Mouse (Mus musculus) T-helper 2 cell (primary cell): Measurements from ENCODE around the gene Samd4b.
"Not testable (repeated sequence)": the region's sequence is repeated elsewhere in the genome, so short reads cannot be mapped to it uniquely, and the experiment has no call there.

Source experiments
- in situ Hi-C: fragments of 300-600 bp; cut with MboI, MseI; formaldehyde crosslinking; loops from one replicate; pipeline ENCODE4 v1.15.1; 2025; ENCODE audit warnings: high pct_unique_total_duplicates

Gene Samd4b

DNA sequence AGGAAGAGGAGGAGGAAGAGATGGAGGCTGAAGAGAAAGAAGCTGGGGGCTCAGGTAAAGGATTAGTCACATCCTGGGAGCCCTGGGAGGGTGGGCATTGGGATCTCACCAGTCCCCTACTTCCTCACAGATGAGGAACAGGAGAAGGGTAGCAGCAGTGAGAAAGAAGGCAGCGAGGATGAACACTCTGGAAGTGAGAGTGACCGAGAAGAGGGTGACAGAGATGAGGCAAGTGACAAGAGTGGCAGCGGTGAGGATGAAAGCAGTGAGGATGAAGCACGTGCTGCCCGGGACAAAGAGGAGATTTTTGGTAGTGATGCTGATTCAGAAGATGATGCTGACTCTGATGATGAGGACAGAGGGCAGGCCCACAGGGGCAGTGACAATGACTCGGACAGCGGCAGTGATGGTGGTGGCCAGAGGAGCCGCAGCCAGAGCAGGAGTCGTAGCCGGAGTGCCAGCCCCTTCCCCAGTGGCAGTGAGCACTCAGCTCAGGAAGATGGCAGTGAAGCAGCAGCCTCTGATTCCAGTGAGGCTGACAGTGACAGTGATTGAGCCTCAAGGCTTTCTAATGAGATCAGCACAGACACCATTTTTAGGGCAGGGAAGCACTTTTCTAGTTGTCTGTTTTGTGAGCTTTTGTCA is 199.1 kb downstream of the Samd4b start:
- in situ Hi-C loops, result loop anchor here (10.0 kb wide), 1 partner anchor 1926 kb away; the partner anchor contains the start of genes E130208F15Rik and Sdhaf1

DNA sequence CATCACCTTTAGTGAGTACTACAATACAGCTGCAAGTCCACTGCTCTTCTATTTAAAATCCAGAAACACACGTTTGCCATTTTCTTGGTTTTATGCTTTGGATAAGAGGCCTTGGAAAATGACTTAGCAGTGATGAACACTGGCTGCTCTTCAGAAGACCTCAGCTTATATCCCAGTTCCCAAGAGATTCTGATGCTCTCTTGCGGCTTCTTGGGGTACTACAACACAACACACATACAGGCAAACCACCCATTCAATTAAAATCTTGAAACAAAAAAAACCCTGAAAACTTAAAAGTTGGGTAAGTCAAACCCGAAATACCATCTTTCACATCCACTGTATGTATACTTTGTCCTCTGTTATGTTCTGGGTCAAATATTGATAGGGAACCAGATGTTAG is 199.9 kb downstream of the Samd4b start:
- in situ Hi-C loops, result loop anchor here (10.0 kb wide), 1 partner anchor 1927 kb away; the partner anchor contains the start of genes E130208F15Rik and Sdhaf1

DNA sequence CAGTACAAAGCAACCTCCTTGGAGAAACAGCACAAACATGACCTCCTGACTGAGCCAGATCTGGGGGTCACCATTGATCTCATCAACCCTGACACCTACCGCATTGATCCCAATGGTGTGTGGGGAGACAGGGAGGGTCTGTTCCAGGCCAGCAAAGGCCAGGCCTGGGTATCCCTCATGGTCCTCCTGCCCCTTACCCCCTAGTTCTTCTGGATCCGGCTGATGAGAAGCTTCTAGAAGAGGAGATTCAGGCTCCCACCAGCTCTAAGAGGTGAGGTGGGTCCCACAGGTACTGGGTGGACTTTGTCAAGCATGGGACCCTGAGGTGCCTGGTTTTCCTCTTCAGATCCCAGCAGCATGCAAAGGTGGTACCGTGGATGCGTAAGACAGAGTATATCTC is 202.5 kb downstream of the Samd4b start:
- in situ Hi-C loops, result loop anchor here (10.0 kb wide), 1 partner anchor 1929 kb away; the partner anchor contains the start of genes E130208F15Rik and Sdhaf1

DNA sequence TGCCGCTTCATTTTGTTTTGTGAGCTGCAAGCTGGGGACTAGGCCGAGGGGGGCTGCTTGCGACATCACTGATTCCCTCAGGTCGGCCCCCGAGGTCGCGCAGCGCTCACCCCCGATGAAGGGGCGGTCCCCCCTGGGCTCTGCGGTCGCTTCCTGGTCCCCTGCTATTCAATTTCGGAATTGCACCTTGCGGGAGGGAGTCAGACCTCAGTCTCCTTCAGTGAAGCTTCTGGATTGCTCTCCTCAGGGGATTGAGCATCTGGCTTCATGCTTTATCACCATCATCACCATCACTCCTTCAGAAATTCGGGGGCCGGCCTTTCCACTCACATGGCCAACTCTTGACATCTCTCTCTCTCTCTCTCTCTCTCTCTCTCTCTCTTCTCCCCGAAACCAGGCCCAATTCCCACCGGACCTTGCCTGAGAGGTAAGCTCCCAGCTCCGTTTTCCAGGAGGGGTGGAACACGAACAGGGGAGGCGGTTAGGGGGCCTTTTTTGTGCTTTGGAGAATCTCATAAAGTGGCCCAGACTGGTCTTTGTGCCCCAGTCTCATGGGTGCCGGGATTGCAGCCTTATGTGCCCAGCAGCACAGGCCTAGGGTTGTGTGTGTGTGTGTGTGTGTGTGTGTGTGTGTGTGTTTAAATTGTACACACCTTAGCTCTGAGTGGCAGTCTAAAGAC is 204.5 kb downstream of the Samd4b start:
- in situ Hi-C loops, result loop anchor here (10.0 kb wide), 1 partner anchor 1931 kb away; the partner anchor contains the start of genes E130208F15Rik and Sdhaf1

DNA sequence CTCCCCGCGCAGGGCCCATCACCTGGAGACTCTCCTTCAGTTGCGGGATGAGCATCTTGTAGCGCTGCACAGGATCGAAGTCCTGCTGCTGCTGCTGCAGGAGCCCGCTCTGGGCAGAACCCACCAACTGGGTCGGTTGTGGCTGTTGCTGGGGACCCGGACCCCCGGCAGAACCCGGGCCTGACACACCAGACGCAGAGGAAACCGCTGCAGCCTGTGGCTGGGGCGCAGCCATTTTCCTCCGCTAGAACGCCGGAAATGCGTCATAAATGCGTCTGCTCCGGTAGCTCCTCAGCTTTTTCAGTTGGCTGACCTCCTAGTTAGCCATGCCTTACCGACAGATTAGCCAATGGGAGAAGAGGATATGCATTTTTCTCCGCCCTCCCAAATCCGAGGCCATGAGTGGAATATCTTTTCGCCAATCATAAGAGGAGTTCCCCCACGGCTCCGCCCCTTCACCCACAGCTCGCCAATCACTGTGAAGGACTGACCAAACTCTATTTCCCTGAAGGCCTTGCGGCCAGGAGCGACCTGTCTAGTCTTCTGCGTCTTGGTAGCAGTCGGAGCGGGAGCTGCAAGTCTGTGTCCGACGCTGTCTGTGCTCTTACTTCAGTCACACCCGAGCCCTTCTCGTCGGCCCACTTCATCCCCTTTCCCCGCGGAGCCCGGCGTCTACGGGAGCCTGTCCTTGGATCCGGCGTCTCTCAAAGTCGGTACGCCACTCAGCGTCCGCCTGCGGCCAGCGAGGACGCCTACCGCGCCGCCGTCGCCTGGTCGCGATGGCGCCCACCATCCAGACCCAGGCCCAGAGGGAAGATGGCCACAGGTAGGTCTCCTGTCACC is 205.3 kb downstream of the Samd4b start, which contains the start of the genes Med29 and Paf1:
Med29 (minus strand) TSS at position 280 of the 843 bp plus-strand sequence.
Paf1 (plus strand) TSS at position 523 of the 843 bp plus-strand sequence.
- in situ Hi-C loops, result loop anchor here (10.0 kb wide), 1 partner anchor 1932 kb away; the partner anchor contains the start of genes E130208F15Rik and Sdhaf1

DNA sequence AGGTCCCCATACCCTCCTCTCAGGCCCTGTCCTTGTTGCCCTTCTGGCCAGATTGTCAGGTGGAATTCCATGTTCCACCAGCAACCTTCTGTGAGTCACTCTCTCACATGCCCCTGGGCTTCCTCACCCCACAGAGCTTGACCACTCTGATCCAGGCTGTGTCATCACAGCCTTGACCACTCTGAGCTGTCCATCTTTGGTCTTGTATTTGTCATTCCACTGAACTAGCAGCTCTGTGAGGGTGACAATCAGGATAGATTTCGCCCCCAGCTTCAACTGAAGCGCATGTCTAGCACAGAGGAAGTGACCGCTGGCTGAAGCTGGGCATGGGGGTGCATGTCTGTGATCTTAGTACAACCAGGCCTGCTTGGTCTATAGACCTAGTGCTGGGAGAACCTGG is 207.6 kb downstream of the Samd4b start:
- in situ Hi-C loops, result loop anchor here (10.0 kb wide), 1 partner anchor 1934 kb away; the partner anchor contains the start of genes E130208F15Rik and Sdhaf1

DNA sequence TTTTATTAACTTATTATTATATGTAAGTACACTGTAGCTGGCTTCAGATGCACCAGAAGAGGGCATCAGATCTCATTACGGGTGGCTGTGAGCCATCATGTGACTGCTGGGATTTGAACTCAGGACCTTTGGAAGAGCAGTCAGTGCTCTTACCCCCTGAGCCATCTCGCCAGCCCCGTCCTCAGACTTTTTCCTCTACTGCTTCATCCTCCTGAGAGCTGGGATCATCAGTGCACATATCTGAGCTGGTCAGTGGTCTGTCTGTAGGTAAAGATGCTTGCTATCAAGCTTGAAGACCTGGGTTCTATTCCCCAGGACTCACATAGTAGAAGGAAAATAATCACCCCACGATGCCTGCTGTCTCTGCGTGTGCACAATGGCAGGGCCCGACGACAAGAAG is 210.6 kb downstream of the Samd4b start:
- in situ Hi-C loops, result not testable (repeated sequence)

DNA sequence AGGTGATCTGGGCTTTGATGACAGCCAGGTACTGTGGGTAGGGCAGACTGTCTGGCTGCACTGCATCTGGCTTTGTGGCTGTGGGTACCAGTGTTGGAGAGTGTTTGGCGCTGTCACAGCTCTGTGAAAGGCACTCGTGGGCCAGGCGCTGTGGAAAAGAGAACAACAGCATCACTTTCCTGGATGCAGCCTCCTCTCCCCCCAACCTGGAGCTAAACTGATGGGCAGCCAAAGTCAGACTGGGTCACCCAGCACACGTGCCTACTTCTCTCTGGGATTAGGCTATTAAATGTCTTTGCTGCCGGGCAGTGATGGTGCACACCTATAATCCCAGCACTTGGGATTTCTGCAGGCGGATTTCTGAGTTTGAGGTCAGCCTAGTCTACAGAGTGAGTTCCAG is 211.1 kb downstream of the Samd4b start:
- in situ Hi-C loops, result not testable (repeated sequence)

DNA sequence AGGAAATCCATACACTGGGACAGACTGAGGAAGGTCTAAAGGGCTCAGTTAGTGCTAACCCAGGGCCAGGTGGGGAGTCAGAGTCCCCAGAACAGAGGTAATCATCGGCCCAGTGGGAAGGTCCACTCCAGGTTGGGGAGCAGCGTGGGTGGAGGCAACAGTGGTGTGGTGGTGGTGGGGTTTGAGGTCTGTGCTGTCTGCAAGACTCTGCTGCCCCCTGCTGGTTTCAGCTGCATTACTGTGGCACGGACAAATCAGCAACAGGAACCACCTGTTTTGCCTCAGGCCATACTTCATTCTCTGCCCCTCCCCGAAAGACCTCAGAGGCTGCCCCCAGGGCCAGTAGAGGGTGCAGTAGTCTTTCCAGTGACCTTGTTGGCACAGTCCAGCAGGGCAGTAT is 211.5 kb downstream of the Samd4b start:
- in situ Hi-C loops, result no loop called here

DNA sequence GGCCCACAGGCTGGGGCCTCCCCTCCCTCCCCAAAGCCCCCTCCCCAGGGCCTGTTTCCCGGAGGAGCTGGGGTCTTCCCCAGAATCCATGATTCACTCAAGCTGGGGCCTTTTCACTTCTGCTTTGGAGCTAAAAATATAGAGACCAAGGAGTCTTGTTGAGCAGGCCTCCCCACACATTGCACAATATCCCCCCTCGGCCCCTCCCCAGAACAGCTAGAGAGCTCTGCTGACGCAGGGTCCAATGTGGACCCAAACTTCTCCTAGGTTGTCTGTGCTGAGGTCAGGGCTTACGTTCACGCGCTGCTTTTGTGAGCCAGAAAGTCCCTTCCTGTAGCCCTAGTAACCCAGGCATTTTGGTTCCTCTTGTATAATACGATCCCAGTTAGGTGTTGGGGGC is 211.9 kb downstream of the Samd4b start:
- in situ Hi-C loops, result no loop called here

DNA sequence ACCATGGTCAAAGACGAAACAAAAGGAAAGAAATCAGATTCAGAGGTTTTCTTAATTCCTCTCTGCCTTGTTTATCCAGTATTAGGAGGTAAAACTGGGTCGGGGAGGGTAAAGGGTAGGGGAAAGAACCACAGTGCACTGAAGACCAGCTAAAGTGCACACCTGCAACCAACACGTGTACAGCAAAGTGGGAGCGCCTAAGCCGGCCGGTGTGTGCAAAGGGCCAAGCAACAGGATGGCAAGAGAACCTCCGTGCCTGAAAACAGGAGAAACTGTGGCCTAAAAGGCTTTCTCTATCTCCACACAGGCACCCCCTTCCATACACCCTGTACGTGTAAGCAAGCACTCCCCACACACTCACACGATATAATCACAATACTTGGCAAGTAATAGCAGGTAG is 212.7 kb downstream of the Samd4b start:
- in situ Hi-C loops, result no loop called here

DNA sequence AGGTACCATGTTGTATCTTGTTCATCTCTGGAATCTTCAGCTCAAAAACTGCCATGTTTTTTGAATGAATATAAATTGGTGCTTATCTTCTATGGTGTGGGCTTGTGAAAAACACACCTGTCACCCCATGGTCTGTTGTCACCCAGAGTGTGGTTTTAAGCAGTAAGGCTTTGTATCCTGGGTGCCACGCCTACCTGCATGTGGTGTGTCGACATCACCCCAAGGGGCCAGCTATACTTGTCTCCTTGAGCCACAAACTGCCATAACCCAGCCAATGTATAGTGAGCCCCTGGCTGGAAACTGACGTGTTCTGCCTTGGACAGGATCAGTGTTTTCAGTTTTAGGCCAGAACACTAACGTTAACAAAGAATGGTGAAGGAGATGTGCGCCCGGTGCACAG is 213.8 kb downstream of the Samd4b start:
- in situ Hi-C loops, result no loop called here

DNA sequence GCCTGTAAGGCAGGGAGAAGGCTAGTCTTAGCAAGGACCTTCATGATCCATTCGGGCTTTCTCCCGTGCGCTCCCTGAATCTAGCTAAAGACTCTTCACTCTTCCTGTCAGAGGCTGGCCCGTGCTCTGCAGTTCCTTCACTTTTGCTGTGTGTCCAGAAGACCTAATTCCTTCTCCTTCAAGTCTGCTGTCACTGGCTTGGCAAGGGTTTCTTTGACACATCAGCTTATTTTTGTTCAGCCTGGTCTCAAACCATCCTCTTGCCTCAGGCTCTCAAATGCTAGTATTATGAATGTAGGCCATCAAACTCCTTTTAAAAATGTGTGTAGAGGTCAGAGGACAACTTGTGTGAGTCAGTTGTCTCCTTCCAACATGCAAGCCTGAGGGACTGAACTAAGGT is 214.3 kb downstream of the Samd4b start:
- in situ Hi-C loops, result no loop called here

DNA sequence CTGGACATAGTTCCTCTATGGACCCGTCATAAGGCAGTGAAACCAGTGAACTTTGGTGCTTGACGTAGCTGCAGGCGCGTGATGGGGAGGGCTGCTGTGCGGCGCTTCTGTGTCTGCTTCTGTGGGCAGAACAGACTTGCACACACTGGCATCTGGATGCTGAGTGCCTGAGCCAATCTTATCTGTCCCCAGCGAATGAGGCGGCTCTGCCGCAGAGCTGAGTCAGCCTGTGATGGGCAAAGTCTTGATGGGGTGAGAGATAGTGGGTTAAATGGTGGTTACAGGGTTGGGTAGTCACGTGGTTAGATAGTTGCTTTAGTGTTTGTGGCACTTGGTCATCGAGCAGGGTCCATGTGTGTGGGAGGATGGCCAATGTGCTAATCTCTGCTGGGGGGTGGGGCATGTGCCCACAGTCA is 215.0 kb downstream of the Samd4b start:
- in situ Hi-C loops, result no loop called here

DNA sequence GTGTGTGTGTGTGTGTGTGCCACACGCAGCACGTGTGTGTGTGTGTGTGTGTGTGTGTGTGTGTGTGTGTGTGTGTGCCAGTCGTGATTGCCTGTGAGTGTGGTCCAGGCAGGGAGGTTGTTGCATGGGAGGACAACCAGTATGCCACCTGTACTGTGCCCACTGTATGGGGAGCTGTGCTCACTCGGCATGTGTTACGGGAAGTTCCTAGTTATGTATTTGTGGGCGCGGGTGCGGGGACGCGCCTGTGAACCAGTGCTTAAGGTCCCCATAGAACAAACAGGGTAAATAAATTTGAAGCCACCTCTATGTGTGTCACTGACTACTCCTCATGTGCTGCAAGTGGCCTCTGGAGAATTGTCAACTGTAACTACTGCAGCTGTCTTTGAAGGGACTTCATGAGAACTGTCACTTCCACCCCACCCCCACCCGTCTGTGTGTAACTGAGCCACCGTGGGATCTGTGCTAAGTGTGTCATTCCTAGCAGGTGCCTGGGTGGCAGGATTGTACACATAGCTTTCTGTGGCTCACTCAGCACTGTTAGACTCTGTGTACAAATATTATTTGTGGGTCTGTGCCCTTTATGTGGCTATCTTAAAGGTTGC is 215.5 kb downstream of the Samd4b start:
- in situ Hi-C loops, result no loop called here

DNA sequence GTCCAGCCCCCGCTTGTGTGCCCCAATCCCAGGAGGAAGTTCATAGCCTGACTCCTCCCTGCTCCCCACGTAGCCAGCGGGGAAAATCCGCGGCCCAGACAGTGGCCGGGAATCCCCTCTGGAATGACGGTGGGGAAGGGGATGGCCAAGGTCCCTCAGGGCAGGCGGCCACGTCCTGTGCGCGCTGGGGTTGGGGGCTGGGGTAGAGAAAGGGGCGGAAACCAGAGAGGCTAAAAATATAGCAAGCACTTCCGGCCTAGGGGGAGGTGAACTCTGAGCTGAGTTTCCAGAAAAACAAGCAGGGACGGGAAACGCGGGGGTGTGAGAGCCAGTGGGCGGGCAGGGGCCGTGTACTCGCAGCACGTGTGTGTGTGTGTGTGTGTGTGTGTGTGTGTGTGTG is 216.0 kb downstream of the Samd4b start:
- in situ Hi-C loops, result no loop called here

DNA sequence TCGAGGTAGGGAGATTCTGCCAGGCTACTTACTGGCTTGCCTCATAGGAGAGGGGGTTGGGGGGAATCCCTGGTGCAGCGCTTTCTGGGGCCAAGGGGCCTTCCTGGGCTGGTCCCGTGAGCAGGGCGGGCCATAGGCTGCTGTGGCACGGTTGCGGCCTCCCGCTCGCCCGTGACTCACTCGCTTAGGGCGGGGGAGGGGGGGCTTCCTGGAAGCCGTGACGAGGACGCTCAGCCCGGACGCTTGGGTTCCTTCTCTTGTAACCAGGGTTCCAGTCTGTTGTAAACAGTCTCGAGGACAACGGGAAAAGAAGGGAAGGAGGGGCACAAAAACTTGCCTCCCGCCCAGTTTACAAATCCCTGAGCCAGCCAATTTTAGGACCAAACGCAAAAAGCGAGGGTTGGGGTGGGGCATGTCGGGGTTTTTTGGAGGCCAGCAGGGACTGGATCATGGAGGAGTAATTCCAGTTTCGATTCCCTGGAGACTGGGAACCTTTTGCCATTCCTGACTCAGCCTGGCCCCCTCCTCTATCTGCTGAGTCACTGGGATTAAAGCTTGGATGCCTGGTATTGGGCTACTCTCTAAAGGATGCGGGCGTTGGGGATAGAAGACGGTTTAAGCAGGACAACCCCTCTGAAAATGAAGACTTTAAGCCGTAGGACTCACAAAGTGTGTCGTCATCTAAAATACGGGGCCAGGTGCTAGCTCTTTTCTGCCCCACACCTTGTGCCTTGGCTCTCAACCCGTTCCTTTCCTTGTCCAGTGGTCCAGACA is 216.7 kb downstream of the Samd4b start:
- in situ Hi-C loops, result no loop called here

DNA sequence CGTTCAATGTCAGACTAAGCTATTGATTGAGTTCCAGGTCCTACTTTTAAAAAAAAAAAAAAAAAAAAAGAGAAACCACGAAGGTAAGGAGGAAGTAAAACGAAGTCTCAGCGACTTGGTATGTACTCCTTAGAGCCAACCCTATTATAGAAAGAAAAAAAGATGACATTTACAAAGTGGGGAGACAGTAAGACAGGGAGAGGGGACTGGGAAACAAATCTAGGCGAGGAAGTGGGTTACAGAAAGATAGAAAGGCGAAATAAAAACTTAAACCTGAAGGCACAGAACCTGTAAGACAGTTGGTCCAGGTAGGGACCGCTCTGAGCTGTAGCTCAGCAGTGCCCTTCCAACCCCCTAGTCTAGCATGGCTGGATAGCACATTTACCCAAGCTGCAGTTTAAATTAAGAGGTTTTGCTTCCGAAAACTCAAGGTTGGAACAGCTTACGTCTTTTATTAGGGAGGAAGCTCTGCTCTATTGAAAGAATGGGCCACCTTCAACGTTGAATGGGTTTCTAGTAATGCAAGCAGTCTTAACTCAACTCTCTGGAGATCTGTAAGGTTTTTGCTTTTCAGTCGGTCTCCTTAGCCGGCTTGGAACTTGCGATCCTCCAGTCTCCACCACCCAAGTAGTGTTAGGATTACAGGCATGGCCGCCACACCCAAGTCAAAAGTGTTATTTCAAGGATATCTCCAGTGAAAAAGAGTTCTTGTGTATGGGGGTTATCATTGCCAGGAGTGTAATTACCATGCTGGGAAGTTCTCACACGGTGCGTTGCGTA is 217.5 kb downstream of the Samd4b start, which contains the start of gene Zfp36:
Zfp36 (minus strand) TSS at position 17 of the 780 bp plus-strand sequence.
- in situ Hi-C loops, result no loop called here

DNA sequence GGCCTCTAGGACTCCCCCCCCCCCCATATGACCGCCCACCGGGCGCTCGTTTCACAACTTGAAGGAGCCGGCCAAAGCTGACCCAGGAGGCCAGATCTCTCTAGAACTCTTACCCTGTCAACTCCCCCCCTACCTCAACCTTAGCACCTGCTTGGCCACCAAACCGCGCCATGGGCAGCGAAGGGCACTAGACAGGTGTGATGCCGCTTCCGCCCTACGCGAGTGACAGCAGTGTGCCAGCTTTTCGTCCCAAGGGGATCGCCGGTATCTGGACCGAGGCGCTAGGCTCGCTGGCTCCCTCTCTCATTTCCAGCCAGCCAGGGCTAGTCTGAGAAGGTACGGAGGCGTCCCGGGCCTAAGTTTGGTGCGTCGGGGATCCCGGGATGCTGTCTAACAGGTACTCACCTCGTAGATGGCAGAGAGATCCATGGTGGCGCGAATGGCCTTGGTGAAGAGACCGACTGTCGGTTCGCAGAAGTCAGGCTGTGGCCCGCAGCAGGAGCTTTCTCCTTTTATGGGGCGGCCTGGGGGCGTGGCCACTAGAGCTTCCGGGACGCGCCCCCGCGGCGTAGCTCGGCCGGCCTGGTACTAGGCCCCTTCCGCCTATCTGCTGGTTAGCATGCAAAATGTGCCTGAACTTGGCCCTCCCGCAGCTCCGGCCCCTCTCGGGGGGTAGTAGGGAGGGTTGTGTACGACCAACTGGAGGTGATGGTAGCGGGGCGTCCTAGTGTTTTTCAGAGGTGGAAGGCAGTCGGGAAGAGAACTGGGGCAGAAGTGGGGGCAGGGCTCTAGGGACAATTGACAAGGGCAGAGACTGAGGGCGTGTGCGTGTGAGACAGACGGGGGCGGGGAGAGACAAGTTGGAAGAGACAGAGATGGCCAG is 218.9 kb downstream of the Samd4b start:
- in situ Hi-C loops, result no loop called here
